Mouse (Mus musculus): ENCODE measurements around the gene Dmbt1.
"Not testable (repeated sequence)": the region's sequence is repeated elsewhere in the genome, so short reads cannot be mapped to it uniquely, and the experiment has no call there.

The Dmbt1 gene

GRCm38 (mm10) chr7:131031755-131032154 lies at the start of gene Dmbt1:
TSS of gene Dmbt1 (plus strand) at chr7:131032053.
- DNase-seq (ENCODE audit: low read depth in 1 of 2, low spot score in 2 of 2), result no peak

DNA sequence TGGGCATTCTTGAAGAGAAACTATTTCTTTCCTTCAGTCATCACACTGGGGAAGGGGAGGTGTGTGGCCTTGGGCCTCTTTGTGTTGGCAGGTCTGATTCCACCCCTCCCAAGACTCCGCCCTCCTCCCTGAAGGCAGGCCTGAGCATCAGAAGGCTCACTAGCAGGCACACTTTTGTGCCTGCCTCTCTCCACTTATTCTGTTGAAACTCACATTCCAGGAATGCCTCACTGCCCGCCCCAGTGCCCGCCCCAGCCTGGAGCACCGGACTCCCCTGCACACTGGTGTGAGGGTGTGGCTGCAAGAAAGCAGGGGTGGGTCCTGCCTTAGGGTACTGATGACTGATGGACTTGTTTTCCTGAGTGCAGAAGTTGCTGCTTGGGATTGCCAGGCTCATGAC lies 49.5 kb upstream of the Dmbt1 start:
- DNase-seq (ENCODE audit: low read depth in 1 of 2, low spot score in 2 of 2), result no peak

- no peak for DNase-seq (ENCODE audit: low read depth in 1 of 2, low spot score in 2 of 2)
Measured at GRCm38 (mm10) chr7:130982881-130983280, 49.0 kb upstream of the Dmbt1 start.

GRCm38 (mm10) chr7:130984294-130984693 lies 47.6 kb upstream of the Dmbt1 start:
- no peak for DNase-seq (ENCODE audit: low read depth in 1 of 2, low spot score in 2 of 2)

DNA sequence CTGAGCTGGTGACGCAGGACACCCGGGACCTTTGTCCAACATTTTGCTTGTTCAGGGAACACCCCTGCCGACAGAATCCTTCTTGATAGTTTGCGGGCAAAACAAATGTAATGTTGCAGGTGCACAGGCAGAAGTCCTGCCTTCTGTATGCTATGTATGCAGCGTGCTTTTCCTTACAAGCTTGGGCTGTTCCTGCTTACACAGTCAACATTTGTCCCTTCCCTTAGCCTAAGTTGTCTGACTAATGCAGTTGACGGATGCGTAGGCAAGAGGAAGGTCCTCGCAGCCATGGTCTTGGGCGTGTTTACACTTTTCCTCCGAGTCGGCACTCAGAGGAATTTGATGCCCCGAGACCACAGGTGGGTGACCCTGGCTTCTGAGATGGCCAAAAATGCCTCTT lies 46.7 kb upstream of the Dmbt1 start:
- no peak for DNase-seq (ENCODE audit: low read depth in 1 of 2, low spot score in 2 of 2)

GRCm38 (mm10) chr7:130985716-130986115 lies 46.1 kb upstream of the Dmbt1 start:
- DNase-seq (ENCODE audit: low read depth in 1 of 2, low spot score in 2 of 2), result no peak

DNA sequence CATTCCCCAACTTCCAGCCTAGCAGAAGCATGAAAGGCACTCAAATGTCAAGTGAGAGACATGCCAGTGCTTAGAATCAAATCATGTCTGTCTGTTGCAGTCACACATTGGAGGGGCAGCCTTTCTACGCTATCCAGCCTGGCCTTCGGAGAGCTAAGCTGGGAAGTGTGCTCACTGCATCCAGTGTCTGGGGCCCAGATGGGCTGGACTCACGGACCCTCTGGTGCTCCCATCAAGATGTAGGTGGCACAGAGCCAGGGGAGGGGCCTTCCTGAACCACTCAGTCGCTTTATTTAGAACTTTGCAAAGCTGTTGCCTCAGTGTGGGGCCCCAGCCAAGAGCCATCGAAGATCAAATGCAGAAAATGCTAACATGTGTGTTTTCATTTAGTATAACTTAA lies 43.7 kb upstream of the Dmbt1 start:
- DNase-seq (ENCODE audit: low read depth in 1 of 2, low spot score in 2 of 2), result no peak

- no peak for DNase-seq (ENCODE audit: low read depth in 1 of 2, low spot score in 2 of 2)
Measured at GRCm38 (mm10) chr7:130989371-130989770, 42.5 kb upstream of the Dmbt1 start.

DNA sequence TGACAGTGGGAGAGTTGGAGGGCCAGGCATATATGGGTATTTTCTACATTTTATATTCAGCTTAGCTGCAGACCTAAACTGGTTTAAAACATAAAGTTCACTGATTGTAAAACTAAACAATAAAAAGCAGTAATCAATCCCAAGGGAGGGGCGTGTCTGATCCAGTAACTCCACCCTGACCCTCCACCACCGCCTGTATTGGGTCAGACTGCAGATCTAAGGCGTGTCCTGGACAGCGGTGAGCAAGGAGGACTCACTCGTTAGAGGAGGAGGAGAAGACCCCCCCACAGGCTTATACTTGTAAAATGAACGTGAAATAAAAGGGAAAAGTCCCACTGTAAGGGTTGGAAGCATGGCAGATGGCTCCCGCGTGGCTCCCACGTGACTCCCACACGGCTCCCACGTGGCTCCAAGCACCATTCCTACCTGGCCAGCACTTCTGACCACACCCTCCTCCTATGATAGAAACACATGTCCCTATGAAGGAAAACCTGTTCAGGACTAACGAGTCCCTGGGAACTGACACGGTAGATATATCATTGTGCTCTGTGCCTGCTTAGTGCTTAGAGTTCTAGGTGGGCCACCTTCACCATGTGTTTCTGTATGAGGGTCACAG lies 40.6 kb upstream of the Dmbt1 start:
- no peak for DNase-seq (ENCODE audit: low read depth in 1 of 2, low spot score in 2 of 2)

DNA sequence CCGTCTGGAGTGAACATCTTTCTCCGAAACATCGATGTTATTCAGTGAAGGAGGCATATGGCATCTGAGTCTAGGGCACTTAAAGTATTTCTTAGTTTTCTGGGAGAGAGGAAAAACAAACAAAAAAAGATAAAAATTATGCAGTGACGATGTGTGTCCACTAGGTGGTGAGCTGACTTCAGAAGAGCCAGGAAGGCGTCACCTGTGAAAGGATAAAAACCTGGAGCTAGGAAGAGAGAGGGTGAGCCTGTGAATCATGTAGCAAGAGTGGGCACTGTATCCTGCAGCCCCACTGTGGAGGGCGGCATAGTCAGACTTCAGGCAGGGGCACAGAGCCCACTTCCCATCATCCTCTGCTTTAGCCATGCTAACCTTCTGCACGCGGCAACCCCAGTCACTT lies 37.9 kb upstream of the Dmbt1 start:
- DNase-seq (ENCODE audit: low read depth in 1 of 2, low spot score in 2 of 2), result no peak

GRCm38 (mm10) chr7:131001976-131002726 lies 29.7 kb upstream of the Dmbt1 start:
- DNase-seq (ENCODE audit: low read depth in 1 of 2, low spot score in 2 of 2), result no peak

DNA sequence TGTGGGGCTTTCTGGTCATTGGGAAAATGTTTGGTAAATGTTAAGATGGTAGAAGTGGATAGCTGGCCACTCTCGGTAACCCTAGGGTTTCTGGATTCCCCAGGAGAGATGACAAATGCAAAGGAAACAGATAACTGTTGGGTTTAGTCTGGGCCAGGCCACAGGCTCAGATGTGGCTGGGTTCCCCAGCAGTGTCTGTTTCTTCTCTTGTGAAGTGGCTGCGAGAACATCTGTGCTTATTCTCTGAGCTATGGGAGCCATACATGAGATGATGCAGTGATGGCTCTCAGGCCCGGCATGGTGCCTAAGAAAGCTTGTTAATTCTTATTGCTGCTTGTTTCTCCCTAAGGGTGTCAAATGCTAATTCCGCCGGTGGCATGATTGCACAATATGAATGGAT lies 27.8 kb upstream of the Dmbt1 start:
- DNase-seq (ENCODE audit: low read depth in 1 of 2, low spot score in 2 of 2), result no peak

GRCm38 (mm10) chr7:131007221-131007620 lies 24.6 kb upstream of the Dmbt1 start:
- DNase-seq (ENCODE audit: low read depth in 1 of 2, low spot score in 2 of 2), result no peak

- DNase-seq (ENCODE audit: low read depth in 1 of 2, low spot score in 2 of 2), result no peak
Measured at GRCm38 (mm10) chr7:131009178-131009577, 22.7 kb upstream of the Dmbt1 start.

DNA sequence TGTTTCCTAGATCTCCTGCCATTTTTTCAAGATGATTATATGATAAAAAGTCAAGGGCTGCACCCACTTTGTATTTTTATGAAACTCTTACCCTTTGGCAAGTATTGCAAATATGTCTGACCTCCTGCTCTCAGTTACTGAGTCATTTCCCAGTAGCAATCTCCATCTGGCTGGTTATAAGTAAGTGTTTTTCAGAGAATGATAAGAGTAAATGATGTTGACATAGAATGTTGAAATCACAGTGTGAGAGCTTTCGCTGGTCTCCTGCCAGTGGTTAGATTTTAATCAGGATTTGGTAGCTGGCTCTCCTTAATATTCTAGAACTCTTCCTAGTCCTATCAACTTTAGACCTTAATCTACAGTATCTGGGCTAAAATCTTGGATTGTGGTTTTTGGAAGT lies 20.0 kb upstream of the Dmbt1 start:
- no peak for DNase-seq (ENCODE audit: low read depth in 1 of 2, low spot score in 2 of 2)

DNA sequence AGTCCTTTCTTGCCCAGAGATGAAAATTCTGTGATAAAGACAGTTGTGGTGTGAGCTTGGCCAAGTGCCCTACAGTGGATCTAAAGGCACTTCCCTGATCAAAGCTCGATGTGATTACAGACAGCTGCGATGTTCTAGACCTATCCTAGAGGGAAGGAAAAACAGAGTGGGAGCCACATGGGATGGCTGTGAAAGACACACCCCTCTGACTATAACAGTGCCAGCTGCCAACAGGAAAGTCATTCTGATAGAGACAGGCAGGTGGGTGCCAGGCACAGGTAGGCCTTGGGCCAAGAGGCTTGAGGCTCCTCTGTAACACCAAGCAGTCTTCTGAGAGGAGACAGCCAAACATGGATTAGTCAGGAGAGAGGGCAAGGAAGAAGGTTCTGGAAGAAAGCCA lies 12.7 kb upstream of the Dmbt1 start:
- no peak for DNase-seq (ENCODE audit: low read depth in 1 of 2, low spot score in 2 of 2)

DNA sequence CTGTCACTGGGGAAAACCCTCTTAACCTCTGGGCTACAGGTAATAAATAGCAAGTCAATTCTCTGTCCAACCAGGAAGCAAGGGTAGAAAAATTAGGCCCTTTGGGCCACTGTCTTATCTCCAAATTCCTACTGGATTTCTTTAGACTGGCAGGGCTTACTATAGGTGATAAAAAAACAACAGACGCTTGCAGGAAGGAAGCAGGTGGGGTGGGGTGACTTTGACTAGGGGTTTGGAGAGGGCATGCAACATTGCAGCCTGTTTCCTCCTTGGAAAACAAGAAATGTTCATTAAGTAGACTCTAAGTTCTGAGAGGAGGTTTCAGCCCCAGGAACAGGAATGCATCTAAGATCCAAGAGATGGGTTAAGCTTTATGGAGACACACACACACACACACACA lies 7.0 kb upstream of the Dmbt1 start:
- no peak for DNase-seq (ENCODE audit: low read depth in 1 of 2, low spot score in 2 of 2)

GRCm38 (mm10) chr7:131027557-131027956 lies 4.3 kb upstream of the Dmbt1 start:
- DNase-seq (ENCODE audit: low read depth in 1 of 2, low spot score in 2 of 2), result no peak

- no peak for DNase-seq (ENCODE audit: low read depth in 1 of 2, low spot score in 2 of 2)
Measured at GRCm38 (mm10) chr7:131036396-131036795, 4.5 kb downstream of the Dmbt1 start.

DNA sequence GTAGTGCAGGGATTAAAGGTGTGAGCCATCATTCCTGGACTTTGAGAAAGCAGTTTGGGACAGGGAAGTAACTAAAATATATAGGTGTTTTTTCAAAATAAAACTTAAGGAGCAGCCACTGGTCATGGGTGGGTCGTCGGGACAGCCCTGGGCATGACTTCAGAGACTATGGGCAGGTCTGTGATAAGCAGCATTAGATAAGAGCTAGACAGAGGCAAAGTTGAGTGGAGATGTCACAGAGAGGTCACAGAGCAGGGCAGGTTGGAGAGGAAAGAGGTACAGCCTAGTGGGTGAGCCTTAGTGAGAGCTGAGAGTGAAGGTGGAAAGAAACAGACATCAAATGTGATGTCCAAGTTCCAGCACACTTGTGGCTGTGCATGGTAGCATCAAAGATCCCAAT lies 5.2 kb downstream of the Dmbt1 start:
- no peak for DNase-seq (ENCODE audit: low read depth in 1 of 2, low spot score in 2 of 2)

- DNase-seq (ENCODE audit: low read depth in 1 of 2, low spot score in 2 of 2), result not testable (repeated sequence)
Measured at GRCm38 (mm10) chr7:131040760-131041159, 8.9 kb downstream of the Dmbt1 start.

GRCm38 (mm10) chr7:131042657-131043056 lies 10.8 kb downstream of the Dmbt1 start:
- DNase-seq (ENCODE audit: low read depth in 1 of 2, low spot score in 2 of 2), result no peak

- DNase-seq (ENCODE audit: low read depth in 1 of 2, low spot score in 2 of 2), result not testable (repeated sequence)
Measured at GRCm38 (mm10) chr7:131045258-131045835, 13.5 kb downstream of the Dmbt1 start.
